Mouse (Mus musculus) heart, embryonic 12.5 days (tissue): ENCODE data around the gene Mbnl2. TPM values are rescaled to one million over a fixed set of nuclear protein-coding genes. Genes with fewer than 3 reads are reported as not detected.

ENCODE experiments used
- ATAC-seq: fragments of 200-750 bp; cut with Nextera tagmentation; 2 replicates; pipeline ENCODE4 v1.8.0; 2017; ENCODE audit warnings: moderate TSS enrichment, moderate library complexity; ENCODE audit not compliant: insufficient number of reproducible peaks, low FRiP score
- H3K27ac ChIP-seq: fragments of 300-500 bp; sonication (generic); 2 replicates; pipeline ENCODE4 v1.5.1; 2016; ENCODE audit warnings: mild to moderate bottlenecking, moderate library complexity; ENCODE audit not compliant: poor library complexity, severe bottlenecking
- H3K27me3 ChIP-seq: fragments of 300-500 bp; sonication (generic); replicated peaks from 2 replicates; pipeline ENCODE4 v1.6.1; 2016; ENCODE audit warnings: mild to moderate bottlenecking, moderate library complexity
- H3K36me3 ChIP-seq: fragments of 300-500 bp; sonication (generic); 2 replicates; pipeline ENCODE4 v1.6.1; 2016; ENCODE audit warnings: mild to moderate bottlenecking, moderate library complexity
- H3K4me1 ChIP-seq: fragments of 300-500 bp; sonication (generic); replicated peaks from 2 replicates; pipeline ENCODE4 v1.6.1; 2016; ENCODE audit warnings: mild to moderate bottlenecking
- H3K4me2 ChIP-seq: fragments of 300-500 bp; sonication (generic); 2 replicates; pipeline ENCODE4 v1.6.1; 2016; ENCODE audit warnings: mild to moderate bottlenecking, moderate library complexity
- H3K4me3 ChIP-seq: fragments of 300-500 bp; sonication (generic); 2 replicates; pipeline ENCODE4 v1.5.1; 2016; ENCODE audit warnings: mild to moderate bottlenecking
- H3K9ac ChIP-seq: fragments of 300-500 bp; sonication (generic); 2 replicates; pipeline ENCODE4 v1.6.1; 2016; ENCODE audit warnings: mild to moderate bottlenecking, moderate library complexity
- H3K9me3 ChIP-seq: fragments of 300-500 bp; sonication (generic); replicated peaks from 2 replicates; pipeline ENCODE4 v1.6.1; 2016; ENCODE audit warnings: mild to moderate bottlenecking, moderate library complexity
- WGBS: fragments of 180-500 bp; shearing (Covaris S2); methylation state at CpG from one replicate; pipeline ENCODE4 v1.1.7; 2016; 5-methylcytosine and 5-hydroxymethylcytosine counted together
- polyA plus RNA-seq: library from polyadenylated mRNA; unstranded; fragments of >200 nt; fragmentation: Nextera tagmentation; extraction: Ambion mirVana; gene quantifications from 2 replicates; pipeline ENCODE4 v1.2.1, GENCODE M21; 2016

Mbnl2 gene
- polyA plus RNA-seq, 1 experiment from 2014 or later: 108 TPM

DNA sequence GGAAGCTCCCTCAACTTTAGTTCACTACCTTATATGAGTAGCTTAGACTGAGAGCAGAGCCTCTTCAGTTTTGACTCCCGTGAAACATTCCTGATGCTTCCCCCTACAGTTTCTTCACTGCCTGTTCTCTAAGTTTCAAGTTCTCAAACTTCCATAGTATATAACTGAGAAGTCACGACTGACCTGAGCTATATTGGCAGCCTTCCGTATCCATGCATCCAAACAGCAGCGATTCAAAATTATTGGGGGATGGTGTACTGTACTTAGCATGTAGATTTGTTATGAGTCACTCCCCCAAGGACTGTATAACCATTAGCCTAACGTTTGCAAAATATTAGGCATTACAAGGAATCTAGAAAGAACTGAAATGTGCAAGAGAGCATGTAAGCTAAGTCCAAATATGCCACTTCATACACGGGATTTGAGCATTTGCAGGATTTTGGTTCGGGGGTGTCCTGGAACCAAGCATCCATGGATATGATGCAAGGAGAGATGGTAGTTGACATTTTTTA is 200.8 kb downstream of the Mbnl2 start:
- Histone ChIP-seq H3K27ac (no peak overlapping the region), H3K4me3 (no peak overlapping the region), H3K4me1 (peaks cover 10% of the 10 kb centered on the region; the same call in 1 of the 2 replicates), H3K9ac (no peak overlapping the region), H3K27me3 (no peaks in the 10 kb centered on the region), H3K9me3 (no peaks in the 10 kb centered on the region), H3K36me3 (no peaks in the 10 kb centered on the region), H3K4me2 (no peak overlapping the region)
- WGBS: 64% methylated on average over 7 of the region's 7 CpGs
- ATAC-seq: no peak

DNA sequence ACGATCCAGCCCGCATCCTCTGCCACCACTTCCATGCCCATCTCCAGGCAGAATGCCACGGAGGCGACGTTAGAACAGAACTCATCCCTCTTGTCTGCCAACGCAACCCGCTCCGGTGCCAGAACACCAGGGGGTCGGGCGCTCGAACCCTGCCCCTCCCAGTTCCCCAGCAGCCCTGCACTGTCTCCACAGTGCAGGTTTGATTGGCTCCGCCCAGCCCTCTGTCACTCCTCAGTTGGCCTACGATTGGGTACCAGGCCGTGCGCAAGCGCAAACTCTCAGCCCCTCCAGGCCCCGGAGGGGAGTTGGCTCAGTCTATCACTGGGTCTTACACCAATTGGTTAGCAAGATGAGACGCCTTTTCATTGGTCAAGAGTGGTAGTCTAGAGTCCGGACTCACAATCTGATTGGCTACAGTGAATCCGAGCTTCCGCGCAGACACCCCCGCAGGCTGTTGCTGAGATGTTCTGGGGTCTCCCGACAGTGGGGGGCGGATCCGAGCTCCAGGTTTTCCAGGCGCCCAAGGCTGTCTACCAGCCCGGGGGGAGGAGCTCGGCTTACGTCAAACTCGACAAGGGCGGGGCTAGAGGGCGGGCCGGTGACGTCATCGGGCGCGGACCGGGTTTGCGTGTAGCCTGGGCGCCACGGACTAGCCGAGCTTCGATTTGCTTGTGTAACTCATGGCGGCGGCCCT is 202.0 kb downstream of the Mbnl2 start:
- ATAC-seq: peak; percentile 93
- Histone ChIP-seq H3K9ac (peak overlapping the region; percentile 78), H3K9me3 (no peaks in the 10 kb centered on the region), H3K4me1 (peaks cover 10% of the 10 kb centered on the region; the same call in 1 of the 2 replicates), H3K27ac (peak overlapping the region; percentile 94), H3K4me2 (peak overlapping the region; percentile 84), H3K4me3 (peak overlapping the region; percentile 76), H3K27me3 (no peaks in the 10 kb centered on the region), H3K36me3 (peaks cover 7% of the 10 kb centered on the region)
- under 1% methylated on average over 46 of the region's 46 CpGs for WGBS

GRCm38 (mm10) chr14:120477982-120478568 is 202.6 kb downstream of the Mbnl2 start, which contains the start of gene Rap2a:
Gene Rap2a (plus strand): TSS chr14:120478444.
- Histone ChIP-seq H3K4me1 (peaks cover 10% of the 10 kb centered on the region; the same call in 1 of the 2 replicates), H3K9me3 (no peaks in the 10 kb centered on the region), H3K27ac (peak within 1 kb of the TSS; percentile 94), H3K4me3 (peak within 1 kb of the TSS; percentile 76), H3K27me3 (no peaks in the 10 kb centered on the region), H3K36me3 (peaks cover 12% of the 10 kb centered on the region), H3K4me2 (peak within 1 kb of the TSS; percentile 84), H3K9ac (peak within 1 kb of the TSS; percentile 87)
- ATAC-seq: peak; percentile 92
- under 1% methylated on average over 54 of the region's 78 CpGs for WGBS

DNA sequence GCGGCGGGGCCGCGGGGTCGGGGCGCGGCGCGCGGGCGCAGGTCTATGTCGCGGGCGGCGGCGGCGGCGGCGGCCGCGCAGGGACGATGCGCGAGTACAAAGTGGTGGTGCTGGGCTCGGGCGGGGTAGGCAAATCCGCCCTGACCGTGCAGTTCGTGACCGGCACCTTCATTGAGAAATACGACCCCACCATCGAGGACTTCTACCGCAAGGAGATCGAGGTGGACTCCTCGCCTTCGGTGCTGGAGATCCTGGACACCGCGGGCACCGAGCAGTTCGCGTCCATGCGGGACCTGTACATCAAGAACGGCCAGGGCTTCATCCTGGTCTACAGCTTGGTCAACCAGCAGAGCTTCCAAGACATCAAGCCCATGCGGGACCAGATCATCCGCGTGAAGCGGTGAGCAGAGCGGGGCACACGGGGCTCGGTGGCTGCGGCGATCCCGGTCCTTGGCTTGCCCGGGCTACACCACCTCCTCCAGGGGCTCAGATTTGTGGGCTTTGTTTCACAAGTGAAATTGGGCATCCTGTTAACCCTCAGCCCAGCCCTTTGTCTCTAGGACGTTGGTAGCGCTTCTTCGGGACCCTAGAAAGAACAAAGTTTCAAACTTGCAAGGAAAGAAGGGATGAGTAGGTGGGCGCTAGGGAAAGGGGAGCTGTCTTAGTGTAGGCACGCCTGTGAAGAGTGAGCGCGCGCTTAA is 203.3 kb downstream of the Mbnl2 start:
- peak overlapping the region; percentile 87 for H3K9ac ChIP-seq
- no peaks in the 10 kb centered on the region for H3K27me3 ChIP-seq
- H3K36me3 ChIP-seq: peaks cover 12% of the 10 kb centered on the region
- ATAC-seq: peak; percentile 9; the same call in 1 of the 2 replicates
- peak overlapping the region; percentile 84 for H3K4me2 ChIP-seq
- peaks cover 12% of the 10 kb centered on the region; the same call in 1 of the 2 replicates for H3K4me1 ChIP-seq
- 1% methylated on average over 62 of the region's 62 CpGs for WGBS
- H3K9me3 ChIP-seq: no peaks in the 10 kb centered on the region
- peak overlapping the region; percentile 94 for H3K27ac ChIP-seq
- peak overlapping the region; percentile 76 for H3K4me3 ChIP-seq

DNA sequence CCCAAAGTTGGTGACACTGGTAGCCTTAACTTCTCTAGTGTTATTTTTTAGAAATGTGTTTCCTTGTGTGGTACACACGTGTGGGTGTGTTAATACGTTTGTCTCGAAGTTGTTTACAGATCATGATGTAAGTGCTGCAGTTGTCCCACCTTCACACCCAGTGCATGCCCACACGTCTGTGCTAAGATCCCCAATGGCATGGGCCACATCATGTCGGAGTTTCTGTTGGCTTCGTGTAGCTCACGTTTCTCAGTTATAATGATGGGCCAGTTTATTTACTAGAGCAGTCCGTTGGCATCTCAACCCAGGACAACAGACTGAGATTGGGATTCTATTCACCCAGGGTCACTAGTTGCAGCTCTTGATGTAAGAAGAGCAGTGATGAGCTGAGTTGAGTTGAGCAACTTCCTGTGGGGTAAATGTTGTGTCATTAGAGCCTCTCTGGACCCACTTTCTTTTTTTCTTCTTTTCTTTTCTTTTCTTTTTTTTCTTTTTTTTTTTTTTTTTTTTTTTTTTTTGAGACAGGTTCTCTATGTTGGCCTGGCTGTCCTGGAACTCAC is 205.0 kb downstream of the Mbnl2 start:
- Histone ChIP-seq H3K9ac (peak overlapping the region; percentile 48), H3K36me3 (peaks cover 12% of the 10 kb centered on the region), H3K4me2 (peak overlapping the region; percentile 56), H3K27me3 (no peaks in the 10 kb centered on the region), H3K4me3 (peak overlapping the region; percentile 16; the same call in 1 of the 2 replicates), H3K9me3 (no peaks in the 10 kb centered on the region), H3K27ac (no peak overlapping the region), H3K4me1 (peaks cover 15% of the 10 kb centered on the region; the same call in 1 of the 2 replicates)
- WGBS: 80% methylated on average over 8 of the region's 8 CpGs
- no peak for ATAC-seq

DNA sequence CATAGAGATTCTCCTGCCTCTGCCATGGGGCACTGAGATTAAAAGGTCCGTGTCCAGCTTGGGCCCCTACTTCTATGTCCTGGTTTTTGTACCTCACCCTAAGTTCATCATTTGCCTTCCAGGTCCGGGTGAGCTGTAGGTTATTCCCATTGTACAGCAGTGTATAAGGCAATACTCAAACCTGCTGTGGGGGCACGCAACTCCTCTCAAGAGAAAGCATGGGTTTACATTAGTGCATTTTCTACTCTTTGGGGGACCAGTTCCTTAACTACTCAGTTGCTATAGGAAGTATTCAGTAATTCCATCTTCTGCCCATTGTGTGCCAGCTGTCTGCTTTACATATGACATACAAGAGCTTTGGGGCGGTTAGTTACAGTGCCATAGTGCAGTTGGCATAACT is 205.5 kb downstream of the Mbnl2 start:
- H3K9me3 ChIP-seq: no peaks in the 10 kb centered on the region
- no peak overlapping the region for H3K9ac ChIP-seq
- peaks cover 15% of the 10 kb centered on the region; the same call in 1 of the 2 replicates for H3K4me1 ChIP-seq
- 90% methylated on average over 4 of the region's 4 CpGs for WGBS
- peak overlapping the region; percentile 9; the same call in 1 of the 2 replicates for H3K4me3 ChIP-seq
- no peaks in the 10 kb centered on the region for H3K27me3 ChIP-seq
- peak overlapping the region; percentile 38 for H3K4me2 ChIP-seq
- ATAC-seq: no peak
- H3K27ac ChIP-seq: no peak overlapping the region
- peaks cover 12% of the 10 kb centered on the region for H3K36me3 ChIP-seq

Other genes with a start within 250 kb of the Mbnl2 start
- 0.05 TPM in 1 of 2 replicates, not detected in the other for gene Oxgr1, start 233.2 kb upstream of the Mbnl2 start, polyA plus RNA-seq
- gene Rap2a, start 202.8 kb downstream of the Mbnl2 start, polyA plus RNA-seq: 16.1 and 16.4 TPM in 2 replicates